Mouse (Mus musculus) adrenal gland, adult (tissue): ENCODE data around the gene Gprasp1.
A peak's percentile ranks its signal among the peaks of the same experiment; 100 is the strongest.

Source experiments
- DNase-seq, 2 experiments: peaks; one replicate each; pipeline ENCODE4 v3.0.0; 2022 to 2023; ENCODE audit warnings: low spot score in 1 of 2; ENCODE audit not compliant: inconsistent age in 2 of 2

Gene Gprasp1

GRCm38 (mm10) chrX:135742304-135743055 lies at the start of gene Gprasp1, which contains the start of gene Armcx5:
Gene Gprasp1 (plus strand): TSS chrX:135742733.
Gene Armcx5 (plus strand): TSS chrX:135742733.
- peak; percentile 89 to 96 for DNase-seq

- no peak for DNase-seq
Measured at GRCm38 (mm10) chrX:135693633-135694032, 48.9 kb upstream of the Gprasp1 start, which contains the start of gene Tcp11x2. Gene Tcp11x2 (minus strand): TSS chrX:135693790.

GRCm38 (mm10) chrX:135703111-135703510 lies 39.4 kb upstream of the Gprasp1 start:
- no peak for DNase-seq

GRCm38 (mm10) chrX:135704349-135704748 lies 38.2 kb upstream of the Gprasp1 start:
- no peak for DNase-seq

- DNase-seq = no peak
Measured at GRCm38 (mm10) chrX:135712845-135713244, 29.7 kb upstream of the Gprasp1 start.

- no peak for DNase-seq
Measured at GRCm38 (mm10) chrX:135725161-135725560, 17.4 kb upstream of the Gprasp1 start, which contains the start of gene Tmsb15a. Gene Tmsb15a (minus strand): TSS chrX:135725261.

GRCm38 (mm10) chrX:135738730-135739520 lies 3.6 kb upstream of the Gprasp1 start:
- DNase-seq = no peak

- no peak for DNase-seq
Measured at GRCm38 (mm10) chrX:135743056-135743355, 473 bp downstream of the Gprasp1 start.

- peak in 1 of 2 experiments; percentile 69 for DNase-seq
Measured at GRCm38 (mm10) chrX:135745376-135745775, 2.8 kb downstream of the Gprasp1 start.

- DNase-seq = peak; percentile 55 to 84
Measured at GRCm38 (mm10) chrX:135752832-135753231, 10.3 kb downstream of the Gprasp1 start.

GRCm38 (mm10) chrX:135761707-135762106 lies 19.2 kb downstream of the Gprasp1 start:
- DNase-seq = peak in 1 of 2 experiments; percentile 60

GRCm38 (mm10) chrX:135768043-135768548 lies 25.6 kb downstream of the Gprasp1 start:
- no peak for DNase-seq

GRCm38 (mm10) chrX:135768565-135768964 lies 26.0 kb downstream of the Gprasp1 start:
- no peak for DNase-seq

GRCm38 (mm10) chrX:135791536-135791935 lies 49.0 kb downstream of the Gprasp1 start:
- no peak for DNase-seq

- no peak for DNase-seq
Measured at GRCm38 (mm10) chrX:135792326-135792725, 49.8 kb downstream of the Gprasp1 start.

- DNase-seq = peak; percentile 50 to 77
Measured at GRCm38 (mm10) chrX:135795591-135796304, 53.2 kb downstream of the Gprasp1 start.

GRCm38 (mm10) chrX:135796305-135797211 lies 54.0 kb downstream of the Gprasp1 start:
- peak; percentile 16 to 55 for DNase-seq

- peak; percentile 35 to 72 for DNase-seq
Measured at GRCm38 (mm10) chrX:135797212-135797644, 54.7 kb downstream of the Gprasp1 start, which contains the start of gene Bhlhb9. Gene Bhlhb9 (plus strand): TSS chrX:135797594.

- DNase-seq = no peak
Measured at GRCm38 (mm10) chrX:135804149-135804548, 61.6 kb downstream of the Gprasp1 start.

GRCm38 (mm10) chrX:135805780-135806179 lies 63.2 kb downstream of the Gprasp1 start:
- peak in 1 of 2 experiments; percentile 78 for DNase-seq
